Mouse (Mus musculus): ENCODE results near the gene Tfam. TPM values are rescaled to one million over a fixed set of nuclear protein-coding genes. Genes with fewer than 3 reads are reported as not detected.

The Tfam gene
- total and polyA plus RNA-seq, 3 experiments: 45.8 to 113 (median 108) TPM

- Histone ChIP-seq H3K4me3 (replicated peaks in 1 of 3; ENCODE audit: low read depth in 2 of 3, low read length in 2 of 3, poor library complexity in 1 of 3) (peak overlapping the region; percentile 66 to 86 (median 86)), H3K36me3 (replicated peaks in 1 of 2; ENCODE audit: control insufficient read depth in 1 of 2, insufficient read depth in 1 of 2, low read length in 1 of 2) (peaks cover 0 to 7% of the 10 kb centered on the region in 2 experiments), H3K27me3 (replicated peaks) (peaks cover 29% of the 10 kb centered on the region), H3K4me2 (ENCODE audit: insufficient read depth, low read depth, poor library complexity, severe bottlenecking) (peak overlapping the region; percentile 92), H3K27ac (ENCODE audit: insufficient read depth, low read depth) (no peak overlapping the region), H3K79me2 (replicated peaks; ENCODE audit: control insufficient read depth, extremely low read depth, insufficient read depth, poor library complexity, severe bottlenecking) (no peaks in the 10 kb centered on the region), H3K4me1 (ENCODE audit: control insufficient read depth in 1 of 2, insufficient read depth in 2 of 2) (peaks cover 2 to 17% of the 10 kb centered on the region in 2 experiments; a peak in 3 of 4 replicates), H3K9me3 (replicated peaks; ENCODE audit: low read length) (no peaks in the 10 kb centered on the region), H3K9ac (ENCODE audit: insufficient read depth, low read depth) (peak overlapping the region; percentile 45)
- in situ Hi-C loops (cut with MboI; ENCODE audit: low pct_ligation_motif_present, low pct_unique_long_range_greater_than_20kb, low sequenced_read_pairs) (no loop called here), dilution Hi-C loops (cut with MboI; ENCODE audit: extremely low pct_ligation_motif_present, extremely low pct_unique_long_range_greater_than_20kb, low sequenced_read_pairs) (no loop called here)
- DNase-seq (ENCODE audit: extremely low read depth): no peak
- TF ChIP-seq TBP (conservative IDR thresholded peaks at IDR 0.05; ENCODE audit: low read depth, low read length): no peak
- TF ChIP-seq MAFK (IDR thresholded peaks at IDR 0.05; ENCODE audit: insufficient replicate concordance, low read length): no peak
- no peak for TF ChIP-seq EP300 (IDR thresholded peaks at IDR 0.05; ENCODE audit: low read length)
- TF ChIP-seq E2F4 (IDR thresholded peaks at IDR 0.05; ENCODE audit: insufficient replicate concordance, low read depth, low read length): no peak
- no peak for TF ChIP-seq CTCF (conservative IDR thresholded peaks at IDR 0.05 in 1 of 2, IDR thresholded peaks at IDR 0.05 in 1 of 2; ENCODE audit: low read depth in 2 of 2, low read length in 2 of 2)
- TF ChIP-seq RCOR1 (conservative IDR thresholded peaks at IDR 0.05; ENCODE audit: low read depth, low read length): no peak
- no peak for TF ChIP-seq ZMIZ1 (IDR thresholded peaks at IDR 0.05; ENCODE audit: low read depth, low read length)
Observed at GRCm38 (mm10) chr10:71284131-71284510, 46.0 kb upstream of the Tfam start.

GRCm38 (mm10) chr10:71273008-71273739 is 35.1 kb upstream of the Tfam start:
- no peaks in the 10 kb centered on the region for H3K27me3 ChIP-seq (replicated peaks)
- H3K9ac ChIP-seq (ENCODE audit: insufficient read depth, low read depth): no peak overlapping the region
- H3K9me3 ChIP-seq (replicated peaks; ENCODE audit: low read length): no peaks in the 10 kb centered on the region
- H3K27ac ChIP-seq (ENCODE audit: insufficient read depth, low read depth): no peak overlapping the region
- in situ Hi-C loops (cut with MboI; ENCODE audit: low pct_ligation_motif_present, low pct_unique_long_range_greater_than_20kb, low sequenced_read_pairs): no loop called here
- no peaks in the 10 kb centered on the region for H3K4me1 ChIP-seq (ENCODE audit: control insufficient read depth in 1 of 2, insufficient read depth in 2 of 2)
- TF ChIP-seq JUN (IDR thresholded peaks at IDR 0.05; ENCODE audit: insufficient read depth, low read depth, low read length) (no peak), E2F4 (IDR thresholded peaks at IDR 0.05; ENCODE audit: insufficient replicate concordance, low read depth, low read length) (no peak), UBTF (IDR thresholded peaks at IDR 0.05; ENCODE audit: low read depth, low read length) (no peak), MAZ (IDR thresholded peaks at IDR 0.05; ENCODE audit: low read depth, low read length) (no peak), SMC3 (IDR thresholded peaks at IDR 0.05; ENCODE audit: low read depth, low read length) (no peak), ZC3H11A (IDR thresholded peaks at IDR 0.05; ENCODE audit: low read depth, low read length) (no peak), MYC (IDR thresholded peaks at IDR 0.05; ENCODE audit: low read depth, low read length) (no peak), MEF2A (IDR thresholded peaks at IDR 0.05; ENCODE audit: borderline replicate concordance, low read depth, low read length) (no peak), JUND (conservative IDR thresholded peaks at IDR 0.05; ENCODE audit: low read depth, low read length) (no peak)
- no peaks in the 10 kb centered on the region; the same call in 1 of the 2 replicates for H3K79me2 ChIP-seq (replicated peaks; ENCODE audit: control insufficient read depth, extremely low read depth, insufficient read depth, poor library complexity, severe bottlenecking)
- DNase-seq (ENCODE audit: extremely low read depth): no peak
- no peak overlapping the region for H3K4me2 ChIP-seq (ENCODE audit: insufficient read depth, low read depth, poor library complexity, severe bottlenecking)
- peaks cover 0 to 10% of the 10 kb centered on the region in 2 experiments for H3K36me3 ChIP-seq (replicated peaks in 1 of 2; ENCODE audit: control insufficient read depth in 1 of 2, insufficient read depth in 1 of 2, low read length in 1 of 2)
- dilution Hi-C loops (cut with MboI; ENCODE audit: extremely low pct_ligation_motif_present, extremely low pct_unique_long_range_greater_than_20kb, low sequenced_read_pairs): no loop called here
- no peak overlapping the region for H3K4me3 ChIP-seq (replicated peaks in 1 of 3; ENCODE audit: low read depth in 2 of 3, low read length in 2 of 3, poor library complexity in 1 of 3)
